Mouse (Mus musculus) hindbrain, embryonic 12.5 days (tissue): ENCODE measurements around the gene Slc5a10. TPM values are rescaled to one million over a fixed set of nuclear protein-coding genes. Genes with fewer than 3 reads are reported as not detected.

Experiments used
- ATAC-seq: fragments of 200-750 bp; cut with Nextera tagmentation; 2 replicates; pipeline ENCODE4 v1.8.0; 2017; ENCODE audit warnings: moderate TSS enrichment; ENCODE audit not compliant: low FRiP score
- H3K27ac ChIP-seq: fragments of 300-500 bp; sonication (generic); 2 replicates; pipeline ENCODE4 v1.5.1; 2016; ENCODE audit warnings: mild to moderate bottlenecking
- H3K27me3 ChIP-seq: fragments of 300-500 bp; sonication (generic); 2 replicates; pipeline ENCODE4 v1.6.1; 2016; ENCODE audit warnings: mild to moderate bottlenecking
- H3K36me3 ChIP-seq: fragments of 300-500 bp; sonication (generic); 2 replicates; pipeline ENCODE4 v1.6.1; 2016; ENCODE audit warnings: mild to moderate bottlenecking
- H3K4me1 ChIP-seq: fragments of 300-500 bp; sonication (generic); 2 replicates; pipeline ENCODE4 v1.6.1; 2016
- H3K4me2 ChIP-seq: fragments of 300-500 bp; sonication (generic); replicated peaks from 2 replicates; pipeline ENCODE4 v1.6.1; 2016; ENCODE audit warnings: mild to moderate bottlenecking
- H3K4me3 ChIP-seq: fragments of 300-500 bp; sonication (generic); 2 replicates; pipeline ENCODE4 v1.5.1; 2016; ENCODE audit warnings: mild to moderate bottlenecking
- H3K9ac ChIP-seq: fragments of 300-500 bp; sonication (generic); 2 replicates; pipeline ENCODE4 v1.6.1; 2016; ENCODE audit warnings: mild to moderate bottlenecking, moderate library complexity
- H3K9me3 ChIP-seq: fragments of 300-500 bp; sonication (generic); replicated peaks from 2 replicates; pipeline ENCODE4 v1.6.1; 2016; ENCODE audit warnings: mild to moderate bottlenecking
- WGBS: fragments of 180-500 bp; shearing (Covaris S2); methylation state at CpG from one replicate; pipeline ENCODE4 v1.1.7; 2016; 5-methylcytosine and 5-hydroxymethylcytosine counted together
- polyA plus RNA-seq: library from polyadenylated mRNA; unstranded; fragments of >200 nt; fragmentation: Nextera tagmentation; extraction: Ambion mirVana; gene quantifications from 2 replicates; pipeline ENCODE4 v1.2.1, GENCODE M21; 2016

Gene Slc5a10
- 0.16 TPM in 1 of 2 replicates, not detected in the other for polyA plus RNA-seq

DNA sequence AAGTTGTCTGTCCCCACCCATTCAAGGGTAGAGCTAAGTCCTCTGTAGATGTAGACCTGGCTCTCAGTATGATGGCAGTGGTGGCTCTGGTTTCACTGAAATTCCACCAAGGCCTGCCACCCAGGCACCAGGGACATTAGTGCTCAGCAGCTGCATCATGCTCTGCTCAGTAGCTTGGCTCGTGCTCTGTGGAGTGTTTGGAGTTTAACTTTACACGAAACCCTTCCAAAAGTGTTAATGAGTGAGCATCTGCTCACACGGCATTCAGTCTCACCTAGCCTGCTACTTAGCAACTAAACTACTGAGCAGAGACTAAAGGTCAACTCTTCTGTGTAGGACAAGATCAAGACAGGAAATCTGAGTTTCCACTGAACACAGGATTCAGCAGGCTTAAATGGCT, at the start of gene Slc5a10:
Gene Slc5a10, minus strand, starts transcription at position 191 of the 400 bp plus-strand sequence.
- Histone ChIP-seq H3K4me3 (no peak within 1 kb of the TSS), H3K4me2 (no peak within 1 kb of the TSS), H3K4me1 (no peaks in the 10 kb centered on the region), H3K9ac (no peak within 1 kb of the TSS), H3K36me3 (no peaks in the 10 kb centered on the region), H3K27ac (no peak within 1 kb of the TSS), H3K9me3 (no peaks in the 10 kb centered on the region), H3K27me3 (no peaks in the 10 kb centered on the region)
- ATAC-seq = no peak
- 90% methylated on average over 3 of the region's 3 CpGs for WGBS

DNA sequence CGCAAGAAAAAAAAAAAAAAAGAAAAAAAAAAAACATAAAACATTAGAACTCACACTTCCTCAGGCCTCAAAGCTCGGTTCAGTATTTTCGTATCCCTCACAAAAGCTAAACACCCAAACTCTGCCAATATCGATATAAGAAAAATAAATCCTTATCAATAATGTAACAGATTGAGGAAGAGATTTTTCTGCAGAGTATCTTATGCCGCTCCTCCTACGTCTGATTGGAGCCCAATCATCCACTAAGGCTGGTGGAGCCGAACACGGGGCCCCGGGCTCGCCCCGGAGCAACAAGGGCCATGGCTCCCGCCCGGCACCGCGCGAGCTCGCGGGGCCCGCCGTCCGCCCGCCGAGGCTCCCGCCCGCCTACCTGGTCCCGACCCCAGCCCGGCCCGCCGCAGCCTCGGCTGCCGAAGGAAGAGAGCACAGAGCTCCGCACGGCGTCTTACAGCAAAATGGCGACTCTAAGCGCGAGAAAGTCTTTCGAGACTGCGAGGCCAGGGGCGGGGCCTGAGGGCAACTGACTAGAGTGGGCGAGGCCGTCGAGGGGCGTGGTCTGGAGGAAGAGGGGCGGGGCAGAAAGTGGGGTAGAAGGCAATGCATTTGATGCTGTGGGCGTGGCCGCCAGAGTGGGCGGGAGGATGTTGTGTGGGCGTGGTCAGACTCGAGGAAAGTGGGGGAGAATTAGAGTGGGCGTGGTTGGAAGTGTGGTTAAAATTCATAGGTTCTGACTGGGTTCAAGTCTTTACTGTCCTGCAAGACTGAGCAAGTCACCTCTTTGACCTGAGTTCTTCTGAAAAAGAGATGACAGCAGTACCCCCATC, 41.2 kb upstream of the Slc5a10 start, which contains the start of gene Prpsap2:
Gene Prpsap2, minus strand, starts transcription at position 505 of the 824 bp plus-strand sequence.
- peak within 1 kb of the TSS; percentile 67 for H3K4me3 ChIP-seq
- ATAC-seq = peak; percentile 93

DNA sequence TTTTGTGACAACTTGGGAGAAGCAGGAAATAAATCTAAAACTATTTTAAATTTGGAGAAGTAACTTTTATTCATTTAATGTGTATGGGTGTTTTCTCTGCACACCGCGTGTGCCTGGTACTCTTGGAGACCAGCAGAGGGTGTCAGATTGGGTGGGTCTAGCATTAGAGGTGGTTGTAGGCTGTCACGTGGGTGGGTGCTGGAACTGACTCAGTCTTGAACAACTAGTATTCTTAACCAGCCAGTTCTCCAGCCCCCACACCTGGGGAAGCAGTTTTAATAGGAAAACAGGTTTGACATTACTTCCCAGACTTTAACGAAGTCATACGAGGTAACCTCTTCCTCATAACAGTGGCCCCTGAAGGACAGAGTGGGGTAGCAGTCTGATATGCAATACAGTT, 39.9 kb upstream of the Slc5a10 start:
- no peak overlapping the region for H3K9ac ChIP-seq

More for the DNA sequence above, 41.2 kb upstream of the Slc5a10 start, which contains the start of gene Prpsap2:
- Histone ChIP-seq H3K4me1 (peaks cover 8% of the 10 kb centered on the region), H3K27me3 (no peaks in the 10 kb centered on the region), H3K9me3 (no peaks in the 10 kb centered on the region), H3K36me3 (peaks cover 2% of the 10 kb centered on the region; the same call in 1 of the 2 replicates), H3K4me2 (peak within 1 kb of the TSS; percentile 65), H3K27ac (peak within 1 kb of the TSS; percentile 85), H3K9ac (peak within 1 kb of the TSS; percentile 75)
- under 1% methylated on average over 49 of the region's 51 CpGs for WGBS

DNA sequence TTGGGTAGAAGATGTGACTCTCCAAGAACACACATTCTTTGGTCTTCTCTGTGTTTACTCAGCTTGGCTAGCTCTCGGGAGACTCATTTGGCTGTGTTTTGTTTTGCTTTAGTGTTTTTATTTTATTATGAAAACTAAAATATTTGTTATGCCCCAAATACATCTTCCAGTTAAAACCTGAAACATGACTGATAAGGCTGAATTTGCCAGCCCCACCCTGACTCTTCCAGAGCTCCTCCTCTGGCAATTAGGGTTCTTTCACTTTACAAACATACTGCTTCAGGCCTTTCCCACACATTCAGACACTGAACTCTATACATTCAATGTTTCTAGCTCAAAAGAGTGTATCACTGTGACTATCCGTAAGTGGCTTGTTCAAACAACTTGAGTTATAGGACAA, 36.5 kb upstream of the Slc5a10 start:
- no peak overlapping the region for H3K4me2 ChIP-seq
- H3K9ac ChIP-seq = no peak overlapping the region
- no peak overlapping the region for H3K4me3 ChIP-seq
- peaks cover 39% of the 10 kb centered on the region for H3K36me3 ChIP-seq
- no peak overlapping the region for H3K27ac ChIP-seq
- WGBS = 87% methylated on average over 2 of the region's 2 CpGs
- H3K27me3 ChIP-seq = no peaks in the 10 kb centered on the region
- peaks cover 8% of the 10 kb centered on the region for H3K4me1 ChIP-seq
- no peaks in the 10 kb centered on the region for H3K9me3 ChIP-seq
- ATAC-seq = no peak

More for the DNA sequence above, 39.9 kb upstream of the Slc5a10 start:
- peaks cover 8% of the 10 kb centered on the region for H3K4me1 ChIP-seq
- H3K27me3 ChIP-seq = no peaks in the 10 kb centered on the region
- H3K27ac ChIP-seq = no peak overlapping the region
- 79% methylated on average over 5 of the region's 5 CpGs for WGBS
- no peak for ATAC-seq
- no peaks in the 10 kb centered on the region for H3K9me3 ChIP-seq
- peak overlapping the region; percentile 67 for H3K4me3 ChIP-seq
- H3K36me3 ChIP-seq = peaks cover 13% of the 10 kb centered on the region
- peak overlapping the region; percentile 65 for H3K4me2 ChIP-seq

DNA sequence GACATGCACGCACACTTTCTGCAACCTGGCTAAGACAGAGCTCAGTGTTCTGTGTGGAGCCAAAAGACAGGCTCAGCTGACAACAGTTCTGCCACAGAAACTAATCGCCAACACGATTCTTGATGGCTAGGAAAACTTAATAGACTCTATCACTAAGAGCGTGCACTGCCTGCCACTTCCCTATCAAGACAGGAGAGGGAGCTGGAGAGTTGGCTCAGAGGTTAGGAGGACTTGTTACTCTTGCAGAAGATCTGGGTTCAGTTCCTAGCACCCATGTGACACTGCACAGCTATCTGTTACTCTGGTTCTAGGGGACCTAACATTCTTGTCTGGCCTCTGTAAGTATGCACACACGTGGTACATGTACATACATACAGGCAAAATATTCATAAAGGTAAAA, 31.0 kb upstream of the Slc5a10 start:
- Histone ChIP-seq H3K27me3 (no peaks in the 10 kb centered on the region), H3K27ac (no peak overlapping the region), H3K4me2 (no peak overlapping the region), H3K36me3 (peaks cover 70% of the 10 kb centered on the region), H3K4me1 (no peaks in the 10 kb centered on the region), H3K4me3 (no peak overlapping the region), H3K9me3 (no peaks in the 10 kb centered on the region), H3K9ac (no peak overlapping the region)
- ATAC-seq = no peak
- 80% methylated on average over 5 of the region's 5 CpGs for WGBS

DNA sequence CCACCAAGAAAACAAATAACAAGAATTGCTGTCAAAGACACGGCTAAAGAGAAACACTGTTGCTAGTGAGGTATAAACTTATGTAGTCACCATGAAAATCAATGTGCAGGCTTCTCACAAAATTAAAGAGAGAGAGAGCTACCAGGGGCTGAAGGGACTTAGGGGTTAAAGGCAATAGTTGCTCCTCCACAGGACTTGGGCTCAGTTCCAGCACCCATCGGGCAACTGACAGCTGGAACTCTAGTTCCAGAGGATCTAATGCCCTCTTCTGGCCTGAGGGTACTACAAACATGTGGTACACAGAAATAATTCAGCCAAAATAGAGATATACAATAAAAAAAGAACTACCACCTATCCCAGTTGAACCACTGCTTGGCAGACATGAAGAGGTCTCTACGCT, 26.5 kb upstream of the Slc5a10 start:
- H3K4me2 ChIP-seq = no peak overlapping the region
- H3K4me1 ChIP-seq = no peaks in the 10 kb centered on the region
- H3K27me3 ChIP-seq = no peaks in the 10 kb centered on the region
- H3K9me3 ChIP-seq = no peaks in the 10 kb centered on the region
- ATAC-seq = no peak
- H3K4me3 ChIP-seq = no peak overlapping the region
- peaks cover 72% of the 10 kb centered on the region for H3K36me3 ChIP-seq
- H3K9ac ChIP-seq = no peak overlapping the region
- no peak overlapping the region for H3K27ac ChIP-seq
- WGBS = 76% methylated on average over 3 of the region's 3 CpGs

DNA sequence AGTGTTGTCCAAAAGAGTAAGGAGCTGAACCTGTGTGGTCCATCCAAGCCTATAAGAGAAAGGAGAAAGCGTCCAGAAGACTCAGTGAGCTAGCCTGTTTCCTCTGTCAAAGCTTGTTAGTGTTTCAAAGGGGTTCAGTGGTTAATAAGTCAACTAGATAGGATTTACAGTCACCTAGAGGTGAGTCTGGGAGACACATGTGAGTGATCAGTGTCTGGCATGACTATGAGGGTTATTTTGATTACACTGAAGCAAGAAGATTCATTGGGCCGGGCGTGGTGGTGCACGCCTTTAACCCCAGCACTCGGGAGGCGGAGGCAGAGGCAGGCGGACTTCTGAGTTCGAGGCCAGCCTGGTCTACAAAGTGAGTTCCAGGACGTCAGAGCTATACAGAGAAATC, 25.2 kb upstream of the Slc5a10 start:
- no peak overlapping the region for H3K9ac ChIP-seq
- no peak overlapping the region for H3K27ac ChIP-seq
- H3K4me1 ChIP-seq = no peaks in the 10 kb centered on the region
- no peak for ATAC-seq
- H3K36me3 ChIP-seq = peaks cover 74% of the 10 kb centered on the region
- no peak overlapping the region for H3K4me2 ChIP-seq
- 95% methylated on average over 9 of the region's 9 CpGs for WGBS
- H3K9me3 ChIP-seq = no peaks in the 10 kb centered on the region
- no peaks in the 10 kb centered on the region for H3K27me3 ChIP-seq
- H3K4me3 ChIP-seq = no peak overlapping the region

DNA sequence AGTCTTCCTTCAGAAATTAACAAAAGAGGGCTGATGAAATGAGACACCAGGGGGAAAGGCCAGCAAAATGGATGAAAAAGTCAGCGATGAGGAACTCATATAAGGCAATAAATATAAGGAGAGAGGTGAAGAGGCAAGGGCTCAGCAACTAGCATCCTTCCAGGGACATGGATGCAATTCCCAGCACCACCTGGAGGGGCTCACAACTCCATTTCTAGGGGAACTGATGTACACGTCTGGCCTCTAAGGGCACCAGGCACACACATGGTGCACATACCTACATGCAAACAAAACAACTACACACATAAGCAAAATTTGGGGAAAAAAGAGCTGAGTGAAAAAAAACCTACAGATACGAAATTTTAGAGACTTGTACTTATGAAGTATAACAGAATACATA, 23.8 kb upstream of the Slc5a10 start:
- H3K36me3 ChIP-seq = peaks cover 76% of the 10 kb centered on the region
- H3K4me1 ChIP-seq = no peaks in the 10 kb centered on the region
- no peaks in the 10 kb centered on the region for H3K27me3 ChIP-seq
- no peak overlapping the region for H3K4me2 ChIP-seq
- ATAC-seq = no peak
- no peak overlapping the region for H3K9ac ChIP-seq
- WGBS = 62% methylated on average over 3 of the region's 3 CpGs
- H3K4me3 ChIP-seq = no peak overlapping the region
- no peaks in the 10 kb centered on the region for H3K9me3 ChIP-seq
- no peak overlapping the region for H3K27ac ChIP-seq

DNA sequence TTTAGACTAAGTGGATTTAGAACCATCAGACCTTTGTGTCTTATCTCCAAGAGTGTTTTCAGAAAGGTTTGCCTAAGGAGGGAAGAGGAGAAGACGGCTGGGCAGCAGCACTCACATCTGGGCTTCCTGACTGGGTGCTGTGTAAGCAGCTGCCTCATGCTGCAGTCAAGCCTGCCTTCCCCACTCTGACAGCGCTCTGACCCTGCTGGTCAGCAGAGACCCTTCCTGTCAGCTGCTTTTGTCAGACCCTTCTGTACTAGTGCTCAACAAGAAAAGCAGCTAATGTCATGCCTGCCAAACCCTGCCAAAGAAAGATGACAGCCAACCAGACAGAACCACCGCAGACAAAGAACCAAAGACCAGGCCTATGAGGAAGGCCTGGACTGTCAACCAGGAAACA, 23.1 kb upstream of the Slc5a10 start:
- Histone ChIP-seq H3K36me3 (peaks cover 81% of the 10 kb centered on the region), H3K27ac (no peak overlapping the region)
- no peak for ATAC-seq

DNA sequence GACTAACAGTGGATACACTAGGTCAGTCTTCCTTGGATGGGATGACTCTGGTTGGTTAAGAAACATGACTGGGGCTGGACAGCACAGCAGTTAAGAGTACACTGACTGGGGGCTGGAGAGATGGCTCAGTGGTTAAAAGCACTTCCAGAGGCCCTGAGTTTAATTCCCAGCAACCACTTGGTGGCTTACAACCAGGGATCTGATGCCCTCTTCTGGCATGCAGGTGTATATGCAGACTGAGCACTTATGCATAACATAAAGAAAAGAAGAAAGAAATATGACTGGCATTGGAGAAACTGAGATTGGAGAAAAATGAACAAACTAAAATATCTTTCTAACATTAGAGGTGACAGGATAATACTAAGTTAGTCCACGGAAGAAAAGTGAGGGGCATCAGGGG, 19.9 kb upstream of the Slc5a10 start:
- Histone ChIP-seq H3K9ac (no peak overlapping the region), H3K36me3 (peaks cover 88% of the 10 kb centered on the region), H3K27ac (no peak overlapping the region), H3K27me3 (no peaks in the 10 kb centered on the region), H3K4me1 (no peaks in the 10 kb centered on the region), H3K4me3 (no peak overlapping the region), H3K9me3 (no peaks in the 10 kb centered on the region), H3K4me2 (no peak overlapping the region)
- no peak for ATAC-seq
- WGBS = 91% methylated on average over 1 of the region's 1 CpGs

More for the DNA sequence above, 23.1 kb upstream of the Slc5a10 start:
- H3K9ac ChIP-seq = no peak overlapping the region
- H3K27me3 ChIP-seq = no peaks in the 10 kb centered on the region
- H3K4me1 ChIP-seq = no peaks in the 10 kb centered on the region
- H3K9me3 ChIP-seq = no peaks in the 10 kb centered on the region
- WGBS = 53% methylated on average over 3 of the region's 3 CpGs
- no peak overlapping the region for H3K4me3 ChIP-seq
- H3K4me2 ChIP-seq = no peak overlapping the region

DNA sequence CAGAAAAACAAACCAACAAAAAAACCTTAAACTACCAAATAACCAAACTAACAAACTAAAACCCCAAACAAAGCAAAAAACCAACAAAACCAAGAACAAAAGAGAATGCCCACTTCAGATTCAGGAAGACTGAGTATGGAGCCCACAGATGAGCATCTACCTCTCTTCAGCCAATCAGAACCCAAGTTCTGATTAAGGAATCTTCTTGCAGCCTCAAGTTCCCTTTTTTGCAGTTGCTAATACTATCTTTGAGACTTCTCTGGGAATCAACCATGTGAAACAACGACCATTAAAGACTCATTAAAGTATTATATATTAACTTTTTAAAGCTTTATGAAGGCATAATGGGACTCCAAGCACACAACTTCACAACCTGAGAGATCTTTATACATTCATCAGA, 16.7 kb upstream of the Slc5a10 start:
- H3K36me3 ChIP-seq = peaks cover 93% of the 10 kb centered on the region
- H3K9ac ChIP-seq = no peak overlapping the region
- no peaks in the 10 kb centered on the region for H3K9me3 ChIP-seq
- no peaks in the 10 kb centered on the region for H3K4me1 ChIP-seq
- 90% methylated on average over 1 of the region's 1 CpGs for WGBS
- no peak overlapping the region for H3K4me2 ChIP-seq
- no peak for ATAC-seq
- no peak overlapping the region for H3K27ac ChIP-seq
- no peak overlapping the region for H3K4me3 ChIP-seq
- H3K27me3 ChIP-seq = no peaks in the 10 kb centered on the region

DNA sequence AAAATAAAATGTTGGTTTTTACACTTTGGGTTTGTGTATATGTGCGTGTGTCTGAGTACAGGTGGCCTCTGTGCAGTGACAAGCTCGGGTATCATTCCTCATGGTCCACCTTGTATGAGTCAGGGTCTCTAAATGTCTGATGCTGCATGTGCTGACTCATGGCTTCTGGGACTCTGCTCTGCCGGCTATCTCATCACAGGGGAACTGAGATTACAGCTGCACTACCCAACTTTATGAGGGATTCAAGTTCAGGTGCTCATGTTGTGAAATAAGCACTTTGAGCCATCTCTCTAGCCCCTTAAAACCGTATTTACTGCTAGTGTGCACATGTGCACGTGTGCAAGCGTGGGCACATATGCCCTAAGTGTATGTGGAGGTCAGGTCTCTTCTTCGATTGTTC, 12.0 kb upstream of the Slc5a10 start:
- H3K4me3 ChIP-seq = no peak overlapping the region

DNA sequence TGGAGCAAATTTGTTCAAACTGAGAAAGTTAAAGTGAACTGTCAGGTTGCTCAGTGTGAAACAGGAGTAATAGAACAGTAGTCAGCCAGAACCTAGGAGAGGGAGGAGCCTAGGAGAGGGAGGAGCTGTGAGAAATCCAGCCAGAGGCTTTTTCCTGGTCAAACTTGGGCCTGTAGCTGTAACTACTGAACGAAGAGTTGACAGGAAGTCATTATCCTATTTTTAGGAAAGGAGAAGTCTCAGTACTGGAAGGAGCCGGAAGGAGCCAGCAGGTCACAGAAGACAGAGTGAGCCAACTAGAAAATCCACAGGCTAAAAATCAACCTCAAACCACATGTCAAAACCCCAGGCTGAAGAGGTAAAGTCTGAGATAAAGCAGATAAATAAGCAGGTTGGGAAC, 7.4 kb upstream of the Slc5a10 start:
- H3K27me3 ChIP-seq = no peaks in the 10 kb centered on the region
- no peak overlapping the region for H3K9ac ChIP-seq
- H3K36me3 ChIP-seq = peaks cover 58% of the 10 kb centered on the region
- H3K4me3 ChIP-seq = no peak overlapping the region
- no peaks in the 10 kb centered on the region for H3K9me3 ChIP-seq
- no peak for ATAC-seq
- H3K4me2 ChIP-seq = no peak overlapping the region
- no peak overlapping the region for H3K27ac ChIP-seq
- WGBS = 88% methylated on average over 2 of the region's 2 CpGs
- no peaks in the 10 kb centered on the region for H3K4me1 ChIP-seq

More for the DNA sequence above, 12.0 kb upstream of the Slc5a10 start:
- H3K9me3 ChIP-seq = no peaks in the 10 kb centered on the region
- H3K27ac ChIP-seq = no peak overlapping the region
- no peaks in the 10 kb centered on the region for H3K4me1 ChIP-seq
- H3K9ac ChIP-seq = no peak overlapping the region
- no peaks in the 10 kb centered on the region for H3K27me3 ChIP-seq
- no peak for ATAC-seq
- H3K36me3 ChIP-seq = peaks cover 89% of the 10 kb centered on the region
- 94% methylated on average over 7 of the region's 7 CpGs for WGBS
- no peak overlapping the region for H3K4me2 ChIP-seq
